Comparison of ENCODE assay signal across 27 mouse cellular contexts in the genomic region with DNA sequence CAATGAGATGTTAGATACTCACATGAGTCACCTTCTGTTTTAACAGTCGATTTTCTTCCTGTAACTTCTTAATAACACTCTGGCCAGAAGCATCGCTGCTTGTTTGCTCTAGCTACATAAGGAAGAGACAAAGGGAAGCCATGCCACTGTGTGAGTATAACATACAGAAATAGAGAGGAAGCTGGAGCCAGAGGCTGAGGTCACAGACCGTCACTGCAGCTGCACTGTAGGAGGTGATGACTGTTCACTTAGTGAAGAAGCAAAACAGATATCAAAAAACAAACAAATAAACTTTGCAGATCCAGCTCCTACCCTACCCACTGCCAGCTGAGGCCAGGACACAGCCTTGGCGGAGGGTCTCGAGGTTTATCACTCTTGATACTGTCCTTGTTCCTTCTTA. TPM values are rescaled to one million over a fixed set of nuclear protein-coding genes. Genes with fewer than 3 reads are reported as not detected.
DNase-seq lines count a peak whose midpoint lies in the region; ATAC-seq and TF ChIP-seq lines count a peak whose summit lies in the region.
"Had no signal": no experiment of that assay in that cellular context is flagged by ENCODE, and none has a peak within 500 bp of the region (broad histone marks: within the 10 kb centered on the region; RNA-seq: fewer than 3 reads in every experiment).

No protein-coding gene starts in this region.

- H3K9me3 ChIP-seq in heart, postnatal 0 days (replicated peaks; ENCODE audit: control insufficient read depth, low read length) = no peaks in the 10 kb centered on the region
- no peaks in the 10 kb centered on the region for H3K9me3 ChIP-seq in stomach, postnatal 0 days (ENCODE audit: control insufficient read depth, low read length)
- H3K9me3 ChIP-seq in midbrain, embryonic 15.5 days = no peaks in the 10 kb centered on the region
- H3K9me3 ChIP-seq: hindbrain, embryonic 12.5 days; kidney, embryonic 15.5 days; lung, embryonic 15.5 days; megakaryocyte, embryonic 14.5 days; midbrain, embryonic 12.5 days; neural tube, embryonic 13.5 days; stomach, embryonic 15.5 days had no signal

- 39% methylated on average over 5 of the region's 5 CpGs for WGBS in heart, postnatal 0 days
- WGBS in stomach, postnatal 0 days = 68% methylated on average over 5 of the region's 5 CpGs
- 81% methylated on average over 5 of the region's 5 CpGs for WGBS in midbrain, embryonic 15.5 days

- intact Hi-C loops in heart, postnatal 25 days (cut with DNase I) = no loop called here

- TF ChIP-seq EP300 in heart, postnatal 0 days (IDR thresholded peaks at IDR 0.05; ENCODE audit: low read depth) = no peak
- TF ChIP-seq EP300 in stomach, postnatal 0 days (optimal IDR thresholded peaks at IDR 0.05) = no peak

- no peaks in the 10 kb centered on the region for H3K27me3 ChIP-seq in heart, postnatal 0 days (ENCODE audit: control insufficient read depth, insufficient read depth, low read length)
- no peaks in the 10 kb centered on the region for H3K27me3 ChIP-seq in stomach, postnatal 0 days (ENCODE audit: control insufficient read depth, insufficient read depth, low read length)
- no peaks in the 10 kb centered on the region for H3K27me3 ChIP-seq in midbrain, embryonic 15.5 days (replicated peaks)
- H3K27me3 ChIP-seq: CH12.LX; hindbrain, embryonic 12.5 days; kidney, embryonic 15.5 days; lung, embryonic 15.5 days; megakaryocyte, embryonic 14.5 days; midbrain, embryonic 12.5 days; neural tube, embryonic 13.5 days; stomach, embryonic 15.5 days had no signal

- H3K27ac ChIP-seq in heart, postnatal 0 days (ENCODE audit: low read depth) = peak overlapping the region; percentile 50; the same call in 1 of the 2 replicates
- H3K27ac ChIP-seq in brown adipose tissue, adult 24 weeks (replicated peaks; ENCODE audit: low read depth, low read length) = 0 out of 2 replicates have a peak overlapping the region, but pooled peaks have one; percentile 23
- H3K27ac ChIP-seq in stomach, postnatal 0 days (replicated peaks) = no peak overlapping the region
- no peak overlapping the region for H3K27ac ChIP-seq in midbrain, embryonic 15.5 days
- H3K27ac ChIP-seq: hindbrain, embryonic 12.5 days; hindbrain, postnatal 0 days; kidney, embryonic 15.5 days; lung, embryonic 15.5 days; midbrain, embryonic 12.5 days; neural tube, embryonic 13.5 days; stomach, embryonic 15.5 days had no signal

- no peak overlapping the region for H3K4me2 ChIP-seq in heart, postnatal 0 days (ENCODE audit: low read depth, low read length)
- no peak overlapping the region for H3K4me2 ChIP-seq in stomach, postnatal 0 days (replicated peaks; ENCODE audit: low read depth)
- H3K4me2 ChIP-seq in midbrain, embryonic 15.5 days = no peak overlapping the region
- H3K4me2 ChIP-seq: hindbrain, embryonic 12.5 days; kidney, embryonic 15.5 days; lung, embryonic 15.5 days; midbrain, embryonic 12.5 days; neural tube, embryonic 13.5 days; stomach, embryonic 15.5 days had no signal

- no peak overlapping the region for H3K4me3 ChIP-seq in heart, postnatal 0 days (ENCODE audit: low read depth, low read length)
- H3K4me3 ChIP-seq in brown adipose tissue, adult 24 weeks (ENCODE audit: insufficient read depth, low read depth, low read length) = no peak overlapping the region
- no peak overlapping the region for H3K4me3 ChIP-seq in stomach, postnatal 0 days (ENCODE audit: low read depth, low read length)
- H3K4me3 ChIP-seq in midbrain, embryonic 15.5 days = no peak overlapping the region
- H3K4me3 ChIP-seq: erythroblast, embryonic 14.5 days; hindbrain, embryonic 12.5 days; kidney, embryonic 15.5 days; lung, embryonic 15.5 days; megakaryocyte, embryonic 14.5 days; midbrain, embryonic 12.5 days; neural tube, embryonic 13.5 days; stomach, embryonic 15.5 days had no signal

- DNase-seq in heart, postnatal 0 days (ENCODE audit: low spot score) = peak; percentile 38
- DNase-seq in heart, postnatal 25 days (ENCODE audit: low spot score) = no peak
- DNase-seq in CD4-positive, CD25-positive, alpha-beta regulatory T cell, adult 2 months (ENCODE audit: low read depth, low spot score) = peak; percentile 28
- no peak for DNase-seq in stomach, postnatal 0 days (ENCODE audit: low spot score)
- DNase-seq in spleen, postnatal 14 days (ENCODE audit: low spot score in 2 of 2) = no peak
- DNase-seq: adrenal gland, adult 8-10 months; cerebellum, adult 11-12 months; forebrain, postnatal 0 days; heart, postnatal 36 days; kidney, adult 18-20 months; kidney, postnatal 25 days; lung, postnatal 36 days; retina, postnatal 1 day; right cerebral cortex, postnatal 14 days; thymus, postnatal 14 days had no signal

- H3K36me3 ChIP-seq in heart, postnatal 0 days (replicated peaks; ENCODE audit: control insufficient read depth, insufficient read depth, low read length) = peaks cover 27% of the 10 kb centered on the region
- peaks cover 16% of the 10 kb centered on the region for H3K36me3 ChIP-seq in stomach, postnatal 0 days (ENCODE audit: control insufficient read depth, insufficient read depth, low read length)
- no peaks in the 10 kb centered on the region for H3K36me3 ChIP-seq in midbrain, embryonic 15.5 days (replicated peaks)
- H3K36me3 ChIP-seq: hindbrain, embryonic 12.5 days; midbrain, embryonic 12.5 days; neural tube, embryonic 13.5 days had no signal

- 0 out of 2 replicates have a peak, but pooled peaks have one; percentile 53 for ATAC-seq in heart, postnatal 0 days (ENCODE audit: insufficient read depth, low read depth)
- peak; percentile 63; the same call in 1 of the 2 replicates for ATAC-seq in stomach, postnatal 0 days (ENCODE audit: low FRiP score, low TSS enrichment)
- no peak for ATAC-seq in midbrain, embryonic 15.5 days (replicated peaks)
- ATAC-seq: forebrain, postnatal 0 days; hindbrain, postnatal 0 days had no signal

- TF ChIP-seq CTCF in heart, postnatal 0 days (IDR thresholded peaks at IDR 0.05; ENCODE audit: low read depth) = no peak
- TF ChIP-seq CTCF in stomach, postnatal 0 days (IDR thresholded peaks at IDR 0.05; ENCODE audit: low read depth) = no peak

- no peaks in the 10 kb centered on the region for H3K4me1 ChIP-seq in heart, postnatal 0 days (ENCODE audit: control insufficient read depth, insufficient read depth)
- no peaks in the 10 kb centered on the region for H3K4me1 ChIP-seq in brown adipose tissue, adult 24 weeks (ENCODE audit: control insufficient read depth, insufficient read depth, insufficient read length, low read length)
- no peaks in the 10 kb centered on the region for H3K4me1 ChIP-seq in stomach, postnatal 0 days (replicated peaks; ENCODE audit: control insufficient read depth, insufficient read depth)
- H3K4me1 ChIP-seq in midbrain, embryonic 15.5 days = no peaks in the 10 kb centered on the region
- H3K4me1 ChIP-seq: hindbrain, embryonic 12.5 days; kidney, embryonic 15.5 days; lung, embryonic 15.5 days; midbrain, embryonic 12.5 days; neural tube, embryonic 13.5 days; stomach, embryonic 15.5 days had no signal

- no peak overlapping the region for H3K9ac ChIP-seq in heart, postnatal 0 days (replicated peaks; ENCODE audit: low read depth, low read length)
- H3K9ac ChIP-seq in stomach, postnatal 0 days (ENCODE audit: low read length) = no peak overlapping the region
- no peak overlapping the region for H3K9ac ChIP-seq in midbrain, embryonic 15.5 days
- H3K9ac ChIP-seq: forebrain, postnatal 0 days; hindbrain, embryonic 12.5 days; kidney, embryonic 15.5 days; lung, embryonic 15.5 days; midbrain, embryonic 12.5 days; neural tube, embryonic 13.5 days; stomach, embryonic 15.5 days had no signal

RNA-seq across cellular contexts. Expression of a gene that starts 12.9 kb away (rescaled TPM):
- 11.9 and 15.3 TPM in 2 replicates for total RNA-seq in heart, postnatal 0 days (2014; rRNA removed; ENCODE audit: low replicate concordance)
- polyA plus RNA-seq in heart, postnatal 0 days (2015; fragmentation: Nextera tagmentation; extraction: Ambion mirVana) = 9.1 and 11.9 TPM in 2 replicates
- total RNA-seq in heart, postnatal 25 days (2021) = 1 to 10 TPM; 6.3 to 7.2 TPM
- 4.3 and 4.8 TPM in 2 replicates for polyA plus RNA-seq in brown adipose tissue, adult 24 weeks (2012; ENCODE audit: insufficient read depth, insufficient read length, missing spikeins)
- polyA plus RNA-seq in stomach, postnatal 0 days (2015; fragmentation: Nextera tagmentation; extraction: Ambion mirVana) = 16.2 and 17.7 TPM in 2 replicates
- polyA plus RNA-seq in midbrain, embryonic 15.5 days (2015; fragmentation: Nextera tagmentation; extraction: Ambion mirVana) = 10.9 and 13.0 TPM in 2 replicates
- polyA plus RNA-seq: erythroblast, embryonic 14.5 days had no signal

RNA-seq across cellular contexts. Expression of a gene that starts 24.8 kb away (rescaled TPM):
- total RNA-seq in heart, postnatal 0 days (2014; rRNA removed; ENCODE audit: low replicate concordance) = 5.3 and 8.2 TPM in 2 replicates
- 1.5 and 1.6 TPM in 2 replicates for polyA plus RNA-seq in heart, postnatal 0 days (2015; fragmentation: Nextera tagmentation; extraction: Ambion mirVana)
- 1 to 10 TPM; 1.7 to 3.3 TPM for total RNA-seq in heart, postnatal 25 days (2021)
- 2.7 and 3.0 TPM in 2 replicates for polyA plus RNA-seq in brown adipose tissue, adult 24 weeks (2012; ENCODE audit: insufficient read depth, insufficient read length, missing spikeins)
- 4.2 and 4.9 TPM in 2 replicates for polyA plus RNA-seq in stomach, postnatal 0 days (2015; fragmentation: Nextera tagmentation; extraction: Ambion mirVana)
- 25.4 and 25.9 TPM in 2 replicates for polyA plus RNA-seq in midbrain, embryonic 15.5 days (2015; fragmentation: Nextera tagmentation; extraction: Ambion mirVana)

Comparison
In these comparisons a context has a peak if more than half of its experiments do, and no peak if none do; other contexts are left out.
1. DNase-seq: peak in heart, postnatal 0 days (single experiment) and CD4-positive, CD25-positive, alpha-beta regulatory T cell, adult 2 months (single experiment); none in heart, postnatal 25 days (single experiment), stomach, postnatal 0 days (single experiment) and spleen, postnatal 14 days (0 of 2).
2. H3K27ac ChIP-seq: peak in heart, postnatal 0 days (single experiment) and brown adipose tissue, adult 24 weeks (single experiment); none in stomach, postnatal 0 days (single experiment) and midbrain, embryonic 15.5 days (single experiment).